Mouse (Mus musculus) liver, adult 2 months (tissue): ENCODE measurements at regions not wholly inside any gene's neighbourhood (a gene's known extent, or its start where the extent isn't known, plus 50 kb on each side); places are given as distances from the start of the nearest gene placed in this dataset.

ENCODE experiments used
- DNase-seq: peaks from one replicate; pipeline ENCODE4 v3.0.0-alpha.2; 2011; ENCODE audit warnings: low read depth, low spot score; ENCODE audit errors: extremely low read depth
- H3K27ac ChIP-seq: fragments of 200-500 bp; replicated peaks from 2 replicates; pipeline ENCODE4 v1.5.1; 2012; ENCODE audit warnings: low read depth, mild to moderate bottlenecking, control low read depth, inconsistent platforms, low read length; ENCODE audit not compliant: insufficient read depth
- H3K27me3 ChIP-seq: fragments of 200-500 bp; 2 replicates; pipeline ENCODE4 v1.6.1; 2012; ENCODE audit warnings: mild to moderate bottlenecking, moderate library complexity, low read length, inconsistent platforms; ENCODE audit not compliant: control insufficient read depth, insufficient read depth
- H3K36me3 ChIP-seq: fragments of 200-500 bp; 2 replicates; pipeline ENCODE4 v1.6.1; 2012; ENCODE audit warnings: low read length, inconsistent platforms; ENCODE audit not compliant: control insufficient read depth, insufficient read depth
- H3K4me1 ChIP-seq: fragments of 200-500 bp; 2 replicates; pipeline ENCODE4 v1.6.1; 2011; ENCODE audit warnings: low read length; ENCODE audit not compliant: control insufficient read depth, insufficient read depth
- H3K4me3 ChIP-seq: fragments of 200-500 bp; 2 replicates; pipeline ENCODE4 v1.5.1; 2011; ENCODE audit warnings: low read depth, mild to moderate bottlenecking, control low read depth, low read length, moderate library complexity; ENCODE audit not compliant: insufficient read depth
- H3K79me2 ChIP-seq: fragments of 200-500 bp; 2 replicates; pipeline ENCODE4 v1.6.1; 2012; ENCODE audit warnings: inconsistent platforms, mild to moderate bottlenecking, low read length, moderate library complexity; ENCODE audit not compliant: control insufficient read depth, insufficient read depth
- H3K9ac ChIP-seq: fragments of 200-500 bp; 2 replicates; pipeline ENCODE4 v1.6.1; 2012; ENCODE audit warnings: low read depth, mild to moderate bottlenecking, control low read depth, inconsistent platforms, low read length
- CTCF ChIP-seq: fragments of 200-500 bp; IDR thresholded peaks from 2 replicates; pipeline ENCODE4 v1.5.1; 2011; ENCODE audit warnings: low read depth, low read length, control low read depth
- POLR2A ChIP-seq: fragments of 200-500 bp; IDR thresholded peaks from 2 replicates; pipeline ENCODE4 v1.6.1; 2011; ENCODE audit warnings: low read length, control low read depth; ENCODE audit not compliant: insufficient read depth; ENCODE audit errors: extremely low read depth
- WGBS: fragments of 180-500 bp; shearing (Covaris S2); methylation state at CpG from one replicate; pipeline ENCODE4 v1.1.7; 2018; 5-methylcytosine and 5-hydroxymethylcytosine counted together

DNA sequence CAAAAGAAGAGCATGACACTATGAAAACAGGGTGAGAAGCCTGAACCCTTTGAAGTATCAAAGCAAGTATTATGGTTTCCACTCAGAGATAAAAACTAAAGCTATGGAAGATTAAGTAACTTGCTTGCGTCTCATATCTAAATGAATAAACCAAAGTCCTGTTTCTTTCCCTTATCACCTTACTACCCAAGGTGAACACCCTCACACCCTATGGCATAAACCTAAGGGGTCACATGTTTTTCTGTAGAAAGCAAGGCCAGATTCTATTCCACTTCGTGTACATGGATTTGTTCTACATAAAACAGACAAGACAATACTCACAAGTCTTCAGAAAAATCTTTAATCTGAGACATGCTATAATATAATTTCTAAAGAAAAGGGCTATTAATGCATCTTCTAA, 629.6 kb upstream of the Adgra3 start:
- H3K27me3 ChIP-seq, result no peaks in the 10 kb centered on the region
- H3K9ac ChIP-seq, result no peak overlapping the region
- TF ChIP-seq CTCF (no peak), POLR2A (no peak)
- no peaks in the 10 kb centered on the region for H3K79me2 ChIP-seq
- H3K4me1 ChIP-seq, result no peaks in the 10 kb centered on the region
- no peak overlapping the region for H3K4me3 ChIP-seq
- no peak for DNase-seq
- H3K27ac ChIP-seq, result no peak overlapping the region
- H3K36me3 ChIP-seq, result no peaks in the 10 kb centered on the region
- WGBS, result 63% methylated on average over 2 of the region's 2 CpGs

GRCm38 (mm10) chr5:50683966-50684365, 625.2 kb upstream of the Adgra3 start:
- Histone ChIP-seq H3K27ac (no peak overlapping the region), H3K36me3 (no peaks in the 10 kb centered on the region), H3K4me3 (no peak overlapping the region), H3K9ac (no peak overlapping the region), H3K4me1 (no peaks in the 10 kb centered on the region), H3K27me3 (no peaks in the 10 kb centered on the region), H3K79me2 (no peaks in the 10 kb centered on the region)
- no peak for DNase-seq
- TF ChIP-seq POLR2A (no peak), CTCF (no peak)
- 78% methylated on average over 5 of the region's 5 CpGs for WGBS

DNA sequence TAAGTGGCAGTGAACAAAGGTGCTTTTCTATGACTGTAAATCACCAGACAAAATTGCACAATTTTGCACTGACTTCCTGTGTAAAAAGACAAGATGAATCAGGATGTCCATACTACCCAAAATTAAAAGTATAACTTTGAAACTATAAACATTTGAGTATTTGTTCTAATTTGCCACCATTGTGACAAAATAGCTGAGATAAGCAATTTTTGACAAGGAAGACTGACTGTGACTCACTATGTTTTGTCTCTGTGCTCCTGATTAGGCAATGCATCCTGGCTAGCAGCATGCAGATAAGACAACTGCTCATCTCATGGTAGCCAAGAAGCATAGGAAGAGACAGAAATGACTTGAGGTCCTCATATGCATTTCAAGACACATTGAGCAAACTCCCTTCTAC, 577.7 kb upstream of the Adgra3 start:
- DNase-seq, result no peak
- no peaks in the 10 kb centered on the region for H3K27me3 ChIP-seq
- H3K36me3 ChIP-seq, result no peaks in the 10 kb centered on the region
- no peaks in the 10 kb centered on the region for H3K4me1 ChIP-seq
- H3K9ac ChIP-seq, result no peak overlapping the region
- H3K79me2 ChIP-seq, result no peaks in the 10 kb centered on the region
- H3K27ac ChIP-seq, result no peak overlapping the region
- no peak overlapping the region for H3K4me3 ChIP-seq
- TF ChIP-seq POLR2A, result no peak
- no peak for TF ChIP-seq CTCF

DNA sequence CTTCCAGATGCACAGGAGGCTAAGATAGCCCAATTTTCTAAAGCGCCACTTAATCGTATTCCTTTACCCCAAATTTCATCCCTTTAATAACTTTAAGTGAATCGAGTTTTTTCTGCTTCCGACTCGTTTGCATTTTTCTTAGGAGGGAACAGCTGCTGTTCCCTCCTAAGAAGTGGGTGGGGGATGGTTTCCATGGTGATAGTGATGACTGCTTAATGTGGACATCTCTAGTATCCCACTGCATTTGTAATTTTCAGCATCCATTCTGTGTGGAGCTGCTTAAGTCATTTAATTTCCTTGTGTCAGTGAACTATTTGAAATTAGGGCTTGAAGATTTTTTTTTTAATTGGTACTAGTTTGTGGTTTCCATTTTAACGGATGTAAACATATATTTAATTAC, 567.8 kb upstream of the Adgra3 start:
- no peak overlapping the region for H3K9ac ChIP-seq
- no peaks in the 10 kb centered on the region for H3K36me3 ChIP-seq
- no peak overlapping the region for H3K4me3 ChIP-seq
- no peaks in the 10 kb centered on the region for H3K4me1 ChIP-seq
- DNase-seq, result no peak
- H3K27ac ChIP-seq, result no peak overlapping the region
- 80% methylated on average over 6 of the region's 6 CpGs for WGBS
- TF ChIP-seq POLR2A (no peak), CTCF (no peak)
- no peaks in the 10 kb centered on the region for H3K79me2 ChIP-seq
- H3K27me3 ChIP-seq, result no peaks in the 10 kb centered on the region

- Histone ChIP-seq H3K4me3 (no peak overlapping the region), H3K79me2 (no peaks in the 10 kb centered on the region), H3K27ac (no peak overlapping the region), H3K36me3 (no peaks in the 10 kb centered on the region), H3K9ac (no peak overlapping the region), H3K4me1 (no peaks in the 10 kb centered on the region), H3K27me3 (no peaks in the 10 kb centered on the region)
- no peak for DNase-seq
- TF ChIP-seq CTCF (no peak), POLR2A (no peak)
Observed at GRCm38 (mm10) chr5:50624206-50624605, 565.4 kb upstream of the Adgra3 start.
